Mouse (Mus musculus) hindbrain, embryonic 12.5 days (tissue): ENCODE data around the gene Pnkd. TPM values are rescaled to one million over a fixed set of nuclear protein-coding genes. Genes with fewer than 3 reads are reported as not detected.

Experiments
- ATAC-seq: fragments of 200-750 bp; cut with Nextera tagmentation; 2 replicates; pipeline ENCODE4 v1.8.0; 2017; ENCODE audit warnings: moderate TSS enrichment; ENCODE audit not compliant: low FRiP score
- H3K27ac ChIP-seq: fragments of 300-500 bp; sonication (generic); 2 replicates; pipeline ENCODE4 v1.5.1; 2016; ENCODE audit warnings: mild to moderate bottlenecking
- H3K27me3 ChIP-seq: fragments of 300-500 bp; sonication (generic); 2 replicates; pipeline ENCODE4 v1.6.1; 2016; ENCODE audit warnings: mild to moderate bottlenecking
- H3K36me3 ChIP-seq: fragments of 300-500 bp; sonication (generic); 2 replicates; pipeline ENCODE4 v1.6.1; 2016; ENCODE audit warnings: mild to moderate bottlenecking
- H3K4me1 ChIP-seq: fragments of 300-500 bp; sonication (generic); 2 replicates; pipeline ENCODE4 v1.6.1; 2016
- H3K4me2 ChIP-seq: fragments of 300-500 bp; sonication (generic); replicated peaks from 2 replicates; pipeline ENCODE4 v1.6.1; 2016; ENCODE audit warnings: mild to moderate bottlenecking
- H3K4me3 ChIP-seq: fragments of 300-500 bp; sonication (generic); 2 replicates; pipeline ENCODE4 v1.5.1; 2016; ENCODE audit warnings: mild to moderate bottlenecking
- H3K9ac ChIP-seq: fragments of 300-500 bp; sonication (generic); 2 replicates; pipeline ENCODE4 v1.6.1; 2016; ENCODE audit warnings: mild to moderate bottlenecking, moderate library complexity
- H3K9me3 ChIP-seq: fragments of 300-500 bp; sonication (generic); replicated peaks from 2 replicates; pipeline ENCODE4 v1.6.1; 2016; ENCODE audit warnings: mild to moderate bottlenecking
- WGBS: fragments of 180-500 bp; shearing (Covaris S2); methylation state at CpG from one replicate; pipeline ENCODE4 v1.1.7; 2016; 5-methylcytosine and 5-hydroxymethylcytosine counted together
- polyA plus RNA-seq: library from polyadenylated mRNA; unstranded; fragments of >200 nt; fragmentation: Nextera tagmentation; extraction: Ambion mirVana; gene quantifications from 2 replicates; pipeline ENCODE4 v1.2.1, GENCODE M21; 2016

The Pnkd gene
- polyA plus RNA-seq, 1 experiment from 2014 or later = 94.0 TPM

GRCm38 (mm10) chr1:74250096-74250495 lies 34.6 kb upstream of the Pnkd start:
- no peak for ATAC-seq
- no peak overlapping the region for H3K27ac ChIP-seq
- H3K4me3 ChIP-seq = no peak overlapping the region
- H3K36me3 ChIP-seq = peaks cover 49% of the 10 kb centered on the region
- no peak overlapping the region for H3K4me2 ChIP-seq
- H3K27me3 ChIP-seq = no peaks in the 10 kb centered on the region
- no peaks in the 10 kb centered on the region for H3K4me1 ChIP-seq
- no peaks in the 10 kb centered on the region for H3K9me3 ChIP-seq
- 93% methylated on average over 4 of the region's 4 CpGs for WGBS
- no peak overlapping the region for H3K9ac ChIP-seq

- H3K27me3 ChIP-seq = no peaks in the 10 kb centered on the region
- H3K9me3 ChIP-seq = no peaks in the 10 kb centered on the region
- H3K36me3 ChIP-seq = peaks cover 71% of the 10 kb centered on the region
- no peaks in the 10 kb centered on the region for H3K4me1 ChIP-seq
- ATAC-seq = no peak
- H3K9ac ChIP-seq = no peak overlapping the region
- 98% methylated on average over 8 of the region's 8 CpGs for WGBS
- no peak overlapping the region for H3K4me3 ChIP-seq
- no peak overlapping the region for H3K4me2 ChIP-seq
- H3K27ac ChIP-seq = no peak overlapping the region
Observed at GRCm38 (mm10) chr1:74255704-74256345, 28.9 kb upstream of the Pnkd start.

GRCm38 (mm10) chr1:74256782-74257181 lies 27.9 kb upstream of the Pnkd start:
- Histone ChIP-seq H3K27ac (no peak overlapping the region), H3K9me3 (no peaks in the 10 kb centered on the region), H3K4me3 (no peak overlapping the region), H3K36me3 (peaks cover 66% of the 10 kb centered on the region), H3K9ac (no peak overlapping the region), H3K27me3 (no peaks in the 10 kb centered on the region), H3K4me2 (no peak overlapping the region), H3K4me1 (no peaks in the 10 kb centered on the region)
- no peak for ATAC-seq
- 83% methylated on average over 4 of the region's 4 CpGs for WGBS

GRCm38 (mm10) chr1:74262510-74262909 lies 22.2 kb upstream of the Pnkd start:
- ATAC-seq = no peak
- Histone ChIP-seq H3K36me3 (peaks cover 82% of the 10 kb centered on the region), H3K27ac (no peak overlapping the region), H3K4me2 (no peak overlapping the region), H3K27me3 (no peaks in the 10 kb centered on the region), H3K9me3 (no peaks in the 10 kb centered on the region), H3K4me3 (no peak overlapping the region), H3K4me1 (no peaks in the 10 kb centered on the region), H3K9ac (no peak overlapping the region)
- WGBS = 94% methylated on average over 6 of the region's 6 CpGs

- H3K4me2 ChIP-seq = no peak overlapping the region
- no peak overlapping the region for H3K9ac ChIP-seq
- H3K9me3 ChIP-seq = no peaks in the 10 kb centered on the region
- 89% methylated on average over 8 of the region's 8 CpGs for WGBS
- ATAC-seq = no peak
- H3K4me1 ChIP-seq = no peaks in the 10 kb centered on the region
- H3K4me3 ChIP-seq = no peak overlapping the region
- H3K27me3 ChIP-seq = no peaks in the 10 kb centered on the region
- H3K36me3 ChIP-seq = peaks cover 49% of the 10 kb centered on the region
- H3K27ac ChIP-seq = no peak overlapping the region
Observed at GRCm38 (mm10) chr1:74268750-74269149, 16.0 kb upstream of the Pnkd start.

- 82% methylated on average over 4 of the region's 4 CpGs for WGBS
- no peaks in the 10 kb centered on the region for H3K27me3 ChIP-seq
- H3K9me3 ChIP-seq = no peaks in the 10 kb centered on the region
- H3K4me3 ChIP-seq = no peak overlapping the region
- ATAC-seq = no peak
- no peak overlapping the region for H3K27ac ChIP-seq
- no peak overlapping the region for H3K9ac ChIP-seq
- H3K4me1 ChIP-seq = no peaks in the 10 kb centered on the region; the same call in 1 of the 2 replicates
- H3K4me2 ChIP-seq = no peak overlapping the region
- H3K36me3 ChIP-seq = peaks cover 22% of the 10 kb centered on the region
Observed at GRCm38 (mm10) chr1:74271659-74272058, 13.1 kb upstream of the Pnkd start.

GRCm38 (mm10) chr1:74275015-74275414 lies 9.7 kb upstream of the Pnkd start:
- peaks cover 3% of the 10 kb centered on the region; the same call in 1 of the 2 replicates for H3K4me1 ChIP-seq
- H3K9ac ChIP-seq = no peak overlapping the region
- H3K27me3 ChIP-seq = no peaks in the 10 kb centered on the region
- no peak for ATAC-seq
- 44% methylated on average over 9 of the region's 9 CpGs for WGBS
- no peak overlapping the region for H3K27ac ChIP-seq
- peaks cover 16% of the 10 kb centered on the region for H3K36me3 ChIP-seq
- H3K9me3 ChIP-seq = no peaks in the 10 kb centered on the region
- no peak overlapping the region for H3K4me2 ChIP-seq
- H3K4me3 ChIP-seq = no peak overlapping the region

GRCm38 (mm10) chr1:74277041-74277440 lies 7.7 kb upstream of the Pnkd start:
- Histone ChIP-seq H3K4me2 (no peak overlapping the region), H3K9me3 (no peaks in the 10 kb centered on the region), H3K36me3 (peaks cover 36% of the 10 kb centered on the region), H3K4me3 (no peak overlapping the region), H3K27me3 (no peaks in the 10 kb centered on the region), H3K4me1 (peaks cover 3% of the 10 kb centered on the region; the same call in 1 of the 2 replicates), H3K27ac (no peak overlapping the region), H3K9ac (no peak overlapping the region)
- ATAC-seq = no peak
- WGBS = 69% methylated on average over 6 of the region's 6 CpGs

GRCm38 (mm10) chr1:74277883-74278537 lies 6.7 kb upstream of the Pnkd start:
- 60% methylated on average over 8 of the region's 8 CpGs for WGBS

GRCm38 (mm10) chr1:74278538-74278937 lies 6.2 kb upstream of the Pnkd start, which contains the start of gene Gpbar1:
TSS of gene Gpbar1 (plus strand) at chr1:74278550.
- peaks cover 11% of the 10 kb centered on the region for H3K4me1 ChIP-seq
- no peak within 1 kb of the TSS for H3K4me2 ChIP-seq
- no peaks in the 10 kb centered on the region for H3K9me3 ChIP-seq
- no peaks in the 10 kb centered on the region for H3K27me3 ChIP-seq
- H3K36me3 ChIP-seq = peaks cover 46% of the 10 kb centered on the region
- no peak within 1 kb of the TSS for H3K4me3 ChIP-seq
- no peak for ATAC-seq
- 90% methylated on average over 10 of the region's 10 CpGs for WGBS
- H3K27ac ChIP-seq = no peak within 1 kb of the TSS
- H3K9ac ChIP-seq = no peak within 1 kb of the TSS

More at GRCm38 (mm10) chr1:74277883-74278537, 6.7 kb upstream of the Pnkd start:
- H3K4me1 ChIP-seq = peaks cover 6% of the 10 kb centered on the region; the same call in 1 of the 2 replicates
- ATAC-seq = no peak
- H3K9ac ChIP-seq = no peak overlapping the region
- H3K27ac ChIP-seq = no peak overlapping the region
- H3K36me3 ChIP-seq = peaks cover 46% of the 10 kb centered on the region
- no peak overlapping the region for H3K4me2 ChIP-seq
- H3K27me3 ChIP-seq = no peaks in the 10 kb centered on the region
- H3K9me3 ChIP-seq = no peaks in the 10 kb centered on the region
- no peak overlapping the region for H3K4me3 ChIP-seq

- no peak for ATAC-seq
- peaks cover 46% of the 10 kb centered on the region for H3K36me3 ChIP-seq
- no peak overlapping the region for H3K27ac ChIP-seq
- H3K9me3 ChIP-seq = no peaks in the 10 kb centered on the region
- H3K27me3 ChIP-seq = no peaks in the 10 kb centered on the region
- no peak overlapping the region for H3K4me3 ChIP-seq
- no peak overlapping the region for H3K4me2 ChIP-seq
- no peak overlapping the region for H3K9ac ChIP-seq
- peaks cover 15% of the 10 kb centered on the region for H3K4me1 ChIP-seq
- 89% methylated on average over 11 of the region's 11 CpGs for WGBS
Observed at GRCm38 (mm10) chr1:74278988-74279387, 5.7 kb upstream of the Pnkd start.

GRCm38 (mm10) chr1:74280591-74281325 lies 4.0 kb upstream of the Pnkd start:
- Histone ChIP-seq H3K4me3 (no peak overlapping the region), H3K9me3 (no peaks in the 10 kb centered on the region), H3K36me3 (peaks cover 46% of the 10 kb centered on the region), H3K27ac (no peak overlapping the region), H3K9ac (no peak overlapping the region), H3K4me2 (no peak overlapping the region), H3K27me3 (no peaks in the 10 kb centered on the region), H3K4me1 (peaks cover 20% of the 10 kb centered on the region)
- WGBS = 93% methylated on average over 14 of the region's 14 CpGs
- no peak for ATAC-seq
